Mouse (Mus musculus) liver, embryonic 14.5 days (tissue): ENCODE data around the gene Hsd17b3. TPM values are rescaled to one million over a fixed set of nuclear protein-coding genes. Genes with fewer than 3 reads are reported as not detected.
A peak's percentile ranks its signal among the peaks of the same experiment; 100 is the strongest.

Source experiments
- ATAC-seq: fragments of 200-750 bp; cut with Nextera tagmentation; 2 replicates; pipeline ENCODE4 v1.8.0; 2017; ENCODE audit warnings: moderate number of reproducible peaks, mild to moderate bottlenecking, moderate library complexity; ENCODE audit not compliant: insufficient read depth
- DNase-seq, 3 experiments: peaks; one replicate each; pipeline ENCODE4 v3.0.0-alpha.2; 2012 to 2013; ENCODE audit warnings: low read depth in 3 of 3, low spot score in 3 of 3
- H3K27ac ChIP-seq: fragments of 300-500 bp; sonication (generic); 2 replicates; pipeline ENCODE4 v1.5.1; 2014; ENCODE audit warnings: moderate library complexity, mild to moderate bottlenecking, control low read depth, inconsistent platforms
- H3K27me3 ChIP-seq: fragments of 300-500 bp; sonication (generic); 2 replicates; pipeline ENCODE4 v1.6.1; 2014; ENCODE audit warnings: mild to moderate bottlenecking, low read length, moderate library complexity; ENCODE audit not compliant: control insufficient read depth, insufficient read depth
- H3K36me3 ChIP-seq: fragments of 300-500 bp; sonication (generic); replicated peaks from 2 replicates; pipeline ENCODE4 v1.6.1; 2014; ENCODE audit warnings: low read depth; ENCODE audit not compliant: control insufficient read depth, insufficient read depth
- H3K4me1 ChIP-seq, 2 experiments: fragments of 200-500 bp in 1 of 2; fragments of 300-500 bp in 1 of 2; sonication (generic) in 1 of 2; replicated peaks; 2 replicates each; pipeline ENCODE4 v1.6.1; 2012 to 2014; ENCODE audit warnings: antibody characterized with exemption in 1 of 2, inconsistent platforms in 1 of 2, low read length in 1 of 2; ENCODE audit not compliant: control insufficient read depth in 2 of 2, insufficient read depth in 2 of 2
- H3K4me2 ChIP-seq: fragments of 300-500 bp; sonication (generic); 2 replicates; pipeline ENCODE4 v1.6.1; 2014; ENCODE audit warnings: low read depth, mild to moderate bottlenecking, control low read depth, moderate library complexity
- H3K4me3 ChIP-seq, 2 experiments: fragments of 200-500 bp in 1 of 2; fragments of 300-500 bp in 1 of 2; sonication (generic) in 1 of 2; 2 replicates each; pipeline ENCODE4 v1.5.1; 2012 to 2014; ENCODE audit warnings: low read depth in 2 of 2, low read length in 2 of 2, mild to moderate bottlenecking in 2 of 2, control low read depth in 1 of 2, inconsistent platforms in 1 of 2, moderate library complexity in 1 of 2; ENCODE audit not compliant: insufficient read depth in 1 of 2
- H3K9ac ChIP-seq: fragments of 300-500 bp; sonication (generic); replicated peaks from 2 replicates; pipeline ENCODE4 v1.6.1; 2014; ENCODE audit warnings: mild to moderate bottlenecking, control low read depth, moderate library complexity
- H3K9me3 ChIP-seq: fragments of 300-500 bp; sonication (generic); 2 replicates; pipeline ENCODE4 v1.6.1; 2016; ENCODE audit warnings: low read length, mixed read lengths; ENCODE audit not compliant: control insufficient read depth
- CTCF ChIP-seq: IDR thresholded peaks from 2 replicates; pipeline ENCODE4 v1.5.1; 2016; ENCODE audit warnings: antibody characterized with exemption, low read depth, control low read depth
- EP300 ChIP-seq: IDR thresholded peaks from 2 replicates; pipeline ENCODE4 v1.6.1; 2016; ENCODE audit warnings: antibody characterized with exemption, low read depth
- WGBS: fragments of 180-500 bp; shearing (Covaris S2); extraction: QIAGEN DNeasy Blood & Tissue Kit; methylation state at CpG from one replicate; pipeline ENCODE4 v1.1.7; 2014; ENCODE audit not compliant: insufficient replicate concordance; 5-methylcytosine and 5-hydroxymethylcytosine counted together
- polyA plus RNA-seq, 2 experiments: library from polyadenylated mRNA; depleted of rRNA in 1 of 2; stranded (reverse) in 1 of 2; unstranded in 1 of 2; fragments of >200 nt; fragmentation: Nextera tagmentation in 1 of 2; extraction: Ambion mirVana in 1 of 2; gene quantifications; 2 replicates each; pipeline versions ENCODE4 v1.2.1 to v1.2.3; 2012 to 2014

The Hsd17b3 gene
- polyA plus RNA-seq, 2 experiments = not detected

DNA sequence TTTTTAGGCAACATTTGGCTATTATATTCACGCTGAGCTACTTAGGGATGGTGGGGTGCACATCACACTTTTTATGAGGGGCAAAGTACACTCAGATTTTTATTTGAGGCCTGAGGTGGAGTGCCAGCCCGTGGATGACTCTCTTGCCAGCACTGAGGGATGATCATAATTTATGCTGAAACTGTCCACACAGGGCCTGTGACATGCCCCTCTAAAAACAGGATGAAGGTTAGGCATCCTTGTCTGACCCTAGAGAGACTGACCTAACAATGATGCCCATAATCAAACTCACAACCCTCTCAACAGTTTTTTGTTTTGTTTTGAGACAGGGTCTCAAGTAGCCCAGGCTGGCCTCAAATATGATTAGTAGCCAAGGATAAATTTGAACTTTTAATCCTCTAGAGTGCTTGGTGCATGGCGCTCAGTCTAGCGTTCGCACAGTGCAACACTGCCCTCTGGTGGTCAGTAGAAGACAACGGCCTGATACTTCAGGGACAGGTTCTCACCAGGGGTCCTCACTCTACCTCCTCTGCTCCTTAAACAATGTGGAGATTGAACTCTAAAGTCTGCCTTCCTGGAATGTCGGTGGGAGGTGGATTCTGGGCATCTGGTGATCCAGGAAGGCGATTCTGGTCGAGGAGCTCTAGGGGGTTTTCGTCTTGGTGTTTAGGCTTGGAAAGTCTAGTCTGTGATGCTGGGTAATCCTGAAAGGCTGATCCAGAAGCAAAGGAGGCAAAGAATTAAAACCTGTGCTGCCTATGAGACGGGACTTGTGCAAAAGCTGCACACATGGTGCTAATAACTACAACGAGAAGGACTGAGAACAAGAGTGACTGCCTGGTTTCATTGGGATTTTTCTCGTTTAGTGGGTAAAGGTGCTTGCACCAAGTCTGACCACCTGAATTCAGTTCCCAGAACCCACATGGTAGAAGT, 52.7 kb downstream of the Hsd17b3 start:
- H3K9me3 ChIP-seq = no peaks in the 10 kb centered on the region
- TF ChIP-seq CTCF (peak; percentile 95), EP300 (no peak)
- no peak overlapping the region for H3K4me2 ChIP-seq
- H3K4me3 ChIP-seq = no peak overlapping the region
- no peaks in the 10 kb centered on the region for H3K36me3 ChIP-seq
- H3K9ac ChIP-seq = no peak overlapping the region
- no peak overlapping the region for H3K27ac ChIP-seq
- DNase-seq (peak; percentile 24 to 39 (median 39)), ATAC-seq (no peak)
- H3K4me1 ChIP-seq = peaks cover 0 to 2% of the 10 kb centered on the region in 2 experiments; a peak in 1 of 4 replicates
- WGBS = 17% methylated on average over 13 of the region's 13 CpGs
- no peaks in the 10 kb centered on the region for H3K27me3 ChIP-seq

DNA sequence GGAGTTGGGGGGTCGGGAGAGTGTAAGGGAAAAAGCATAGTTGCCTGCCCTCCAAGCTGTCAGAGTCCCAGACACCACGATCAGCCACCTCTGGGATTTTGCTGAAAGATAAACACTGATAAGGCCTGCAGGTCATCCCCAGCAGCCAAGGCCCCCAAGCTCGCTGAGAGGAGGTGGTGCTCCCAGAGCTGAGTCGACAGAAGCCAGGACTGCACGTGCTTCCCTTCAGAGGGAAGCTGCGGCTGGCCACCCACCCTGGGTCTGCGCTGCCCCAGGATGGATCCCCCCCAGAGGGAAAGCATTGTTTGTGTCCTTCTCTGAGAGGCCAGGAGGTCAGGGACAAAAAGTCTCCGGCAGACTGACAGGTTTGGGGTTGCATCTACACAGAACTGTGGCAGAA, 54.0 kb downstream of the Hsd17b3 start:
- peaks cover 0 to 2% of the 10 kb centered on the region in 2 experiments; a peak in 1 of 4 replicates for H3K4me1 ChIP-seq
- no peaks in the 10 kb centered on the region for H3K9me3 ChIP-seq
- TF ChIP-seq EP300 (no peak), CTCF (no peak)
- H3K4me2 ChIP-seq = no peak overlapping the region
- no peaks in the 10 kb centered on the region for H3K27me3 ChIP-seq
- H3K9ac ChIP-seq = no peak overlapping the region
- H3K36me3 ChIP-seq = no peaks in the 10 kb centered on the region
- no peak overlapping the region for H3K27ac ChIP-seq
- 22% methylated on average over 8 of the region's 8 CpGs for WGBS
- ATAC-seq (no peak), DNase-seq (no peak)
- no peak overlapping the region for H3K4me3 ChIP-seq

- no peaks in the 10 kb centered on the region for H3K27me3 ChIP-seq
- H3K9ac ChIP-seq = no peak overlapping the region
- no peak overlapping the region for H3K4me3 ChIP-seq
- 58% methylated on average over 6 of the region's 6 CpGs for WGBS
- ATAC-seq (no peak), DNase-seq (no peak)
- H3K36me3 ChIP-seq = no peaks in the 10 kb centered on the region
- H3K27ac ChIP-seq = no peak overlapping the region
- TF ChIP-seq EP300 (no peak), CTCF (no peak)
- no peak overlapping the region for H3K4me2 ChIP-seq
- H3K9me3 ChIP-seq = no peaks in the 10 kb centered on the region
- H3K4me1 ChIP-seq = peaks cover 0 to 2% of the 10 kb centered on the region in 2 experiments; a peak in 1 of 4 replicates
Measured at GRCm38 (mm10) chr13:64033921-64034320, 55.1 kb downstream of the Hsd17b3 start.

DNA sequence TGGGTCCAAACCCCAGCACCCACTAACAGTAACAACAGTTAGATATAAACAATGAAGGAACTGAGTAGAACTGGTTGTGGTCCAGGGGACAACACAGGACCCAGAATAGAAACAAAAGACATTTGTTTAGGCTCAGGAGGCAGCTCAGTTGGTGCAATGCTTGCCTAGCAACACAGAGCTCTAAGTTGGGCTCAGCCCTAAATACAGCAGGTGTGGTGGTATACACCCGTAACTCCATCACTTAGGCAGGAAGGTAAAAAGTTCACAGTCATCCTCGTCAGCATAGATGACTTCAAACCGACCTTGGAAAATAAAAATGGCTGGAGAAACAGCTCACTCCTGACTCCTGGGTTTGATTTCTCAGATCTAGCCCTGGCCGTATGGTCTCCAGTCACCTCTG, 55.8 kb downstream of the Hsd17b3 start:
- H3K27ac ChIP-seq = no peak overlapping the region
- H3K27me3 ChIP-seq = no peaks in the 10 kb centered on the region
- H3K9ac ChIP-seq = no peak overlapping the region
- peaks cover 0 to 2% of the 10 kb centered on the region in 2 experiments; a peak in 1 of 4 replicates for H3K4me1 ChIP-seq
- H3K9me3 ChIP-seq = no peaks in the 10 kb centered on the region
- TF ChIP-seq CTCF (no peak), EP300 (no peak)
- DNase-seq (no peak), ATAC-seq (no peak)
- 52% methylated on average over 4 of the region's 4 CpGs for WGBS
- no peak overlapping the region for H3K4me2 ChIP-seq
- no peak overlapping the region for H3K4me3 ChIP-seq
- no peaks in the 10 kb centered on the region for H3K36me3 ChIP-seq

DNA sequence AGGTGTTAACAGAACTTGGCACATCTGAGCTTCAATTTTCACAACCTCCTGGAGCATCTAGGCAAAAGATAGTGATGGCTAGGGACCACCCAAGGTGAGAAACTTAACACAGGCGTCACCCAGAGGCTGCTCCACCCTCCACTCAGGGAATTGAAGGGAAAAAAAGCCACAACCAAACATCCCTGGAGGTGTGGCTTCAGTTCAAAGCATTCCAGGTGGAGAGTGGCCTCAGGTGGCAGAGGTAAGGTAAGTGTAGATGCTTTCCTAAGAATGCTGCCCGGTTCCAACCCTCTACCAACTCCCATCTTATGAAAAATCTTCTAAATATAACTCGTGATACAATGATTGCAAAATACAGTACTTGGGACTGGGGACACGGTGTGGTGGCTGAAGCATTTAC, 57.8 kb downstream of the Hsd17b3 start:
- Histone ChIP-seq H3K36me3 (no peaks in the 10 kb centered on the region), H3K9me3 (no peaks in the 10 kb centered on the region), H3K4me3 (no peak overlapping the region), H3K27ac (no peak overlapping the region), H3K4me1 (peaks cover 0 to 2% of the 10 kb centered on the region in 2 experiments; a peak in 1 of 4 replicates), H3K27me3 (no peaks in the 10 kb centered on the region), H3K4me2 (no peak overlapping the region), H3K9ac (no peak overlapping the region)
- WGBS = 41% methylated on average over 4 of the region's 4 CpGs
- DNase-seq (no peak), ATAC-seq (no peak)
- TF ChIP-seq EP300 = no peak
